Mouse (Mus musculus) bone marrow, adult 2 months (tissue): ENCODE measurements around the gene Lsm12.

Experiments used
- CTCF ChIP-seq: fragments of 200-500 bp; IDR thresholded peaks from 2 replicates; pipeline ENCODE4 v1.5.1; 2011; ENCODE audit warnings: low read length, control low read depth; ENCODE audit not compliant: control insufficient read depth, insufficient read depth
- POLR2A ChIP-seq: fragments of 200-500 bp; IDR thresholded peaks from 2 replicates; pipeline ENCODE4 v1.6.1; 2011; ENCODE audit warnings: low read depth, mild to moderate bottlenecking, control low read depth, low read length, borderline replicate concordance; ENCODE audit not compliant: control insufficient read depth

DNA sequence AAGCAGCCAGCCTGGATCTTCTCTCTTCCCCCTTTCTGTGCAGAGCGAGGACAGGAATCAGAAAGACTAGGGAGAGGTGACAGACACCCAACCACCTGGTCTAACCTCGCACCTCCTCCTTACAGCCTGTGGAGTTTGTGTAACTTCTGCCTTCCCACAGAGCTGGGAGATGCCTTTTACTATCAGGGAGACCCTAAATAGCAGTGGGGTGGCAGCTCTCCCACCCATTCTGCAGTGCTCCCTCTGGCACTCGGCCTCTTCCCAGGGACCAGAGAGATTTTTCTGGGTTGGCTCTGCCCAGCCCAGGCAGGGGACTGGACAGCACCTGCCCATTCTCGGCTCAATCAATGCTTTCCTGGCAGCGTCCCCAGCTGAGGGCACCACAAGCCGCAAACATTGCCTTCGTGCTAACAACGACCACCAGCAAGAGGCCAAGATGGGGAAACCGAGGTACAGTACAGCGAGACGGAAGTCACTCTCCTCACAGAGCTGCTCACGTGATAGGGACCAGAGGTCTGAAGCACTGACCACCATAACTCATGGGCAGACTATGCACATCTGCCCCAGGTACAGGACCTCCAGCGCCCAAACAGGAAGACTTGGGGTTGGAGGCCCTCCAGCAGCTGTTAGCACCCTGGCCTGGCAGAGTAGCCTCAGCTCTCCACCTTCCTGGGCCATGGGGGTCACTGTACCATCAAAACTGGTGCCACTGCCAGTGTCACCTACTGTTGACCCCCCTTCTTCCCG lies 34.3 kb upstream of the Lsm12 start:
- TF ChIP-seq CTCF (no peak), POLR2A (no peak)
